Comparison of ENCODE assay signal across 21 mouse cellular contexts in genomic region chr16:43663978-43664579, GRCm38 (mm10). TPM values are rescaled to one million over a fixed set of nuclear protein-coding genes. Genes with fewer than 3 reads are reported as not detected.
A peak's percentile ranks its signal among the peaks of the same experiment; 100 is the strongest.
DNase-seq lines count a peak whose midpoint lies in the region; ATAC-seq and TF ChIP-seq lines count a peak whose summit lies in the region.
"Had no signal": no experiment of that assay in that cellular context is flagged by ENCODE, and none has a peak within 500 bp of the region (broad histone marks: within the 10 kb centered on the region; RNA-seq: fewer than 3 reads in every experiment).

TSS of gene Tigit (minus strand) at chr16:43664146.

- ATAC-seq in lung, postnatal 0 days: no peak
- ATAC-seq in common myeloid progenitor, adult 5-6 weeks (replicated peaks; ENCODE audit: low read depth, poor library complexity, severe bottlenecking): 0 out of 2 replicates have a peak, but pooled peaks have one; percentile 45
- ATAC-seq in midbrain, embryonic 13.5 days: no peak
- ATAC-seq: intestine, postnatal 0 days; Patski had no signal

- H3K9ac ChIP-seq in lung, postnatal 0 days (replicated peaks; ENCODE audit: low read depth): no peak within 1 kb of the TSS
- no peak within 1 kb of the TSS for H3K9ac ChIP-seq in midbrain, embryonic 13.5 days (replicated peaks)
- H3K9ac ChIP-seq: limb, embryonic 15.5 days; midbrain, embryonic 12.5 days; stomach, embryonic 15.5 days had no signal

- H3K4me1 ChIP-seq in lung, postnatal 0 days (ENCODE audit: insufficient read depth, low read depth, low read length): no peaks in the 10 kb centered on the region
- H3K4me1 ChIP-seq in midbrain, embryonic 13.5 days (replicated peaks): no peaks in the 10 kb centered on the region
- H3K4me1 ChIP-seq: limb, embryonic 15.5 days; stomach, embryonic 15.5 days had no signal

- H3K9me3 ChIP-seq in lung, postnatal 0 days (ENCODE audit: low read length): no peaks in the 10 kb centered on the region
- H3K9me3 ChIP-seq in midbrain, embryonic 13.5 days: no peaks in the 10 kb centered on the region
- H3K9me3 ChIP-seq: limb, embryonic 15.5 days; midbrain, embryonic 12.5 days; stomach, embryonic 15.5 days had no signal

- no peak for TF ChIP-seq EP300 in lung, postnatal 0 days (IDR thresholded peaks at IDR 0.05)

- H3K27ac ChIP-seq in lung, postnatal 0 days (ENCODE audit: low read length): no peak within 1 kb of the TSS
- H3K27ac ChIP-seq in midbrain, embryonic 13.5 days: no peak within 1 kb of the TSS
- H3K27ac ChIP-seq: left cerebral cortex, adult 2 months; limb, embryonic 15.5 days; midbrain, embryonic 12.5 days; stomach, embryonic 15.5 days had no signal

- no peak within 1 kb of the TSS for H3K4me3 ChIP-seq in lung, postnatal 0 days (ENCODE audit: low read depth, low read length)
- no peak within 1 kb of the TSS for H3K4me3 ChIP-seq in midbrain, embryonic 13.5 days (replicated peaks)
- H3K4me3 ChIP-seq: erythroblast, embryonic 14.5 days; left cerebral cortex, adult 2 months; limb, embryonic 15.5 days; midbrain, embryonic 12.5 days; stomach, embryonic 15.5 days had no signal

- no peaks in the 10 kb centered on the region for H3K36me3 ChIP-seq in lung, postnatal 0 days (ENCODE audit: insufficient read depth, low read length)
- no peaks in the 10 kb centered on the region for H3K36me3 ChIP-seq in midbrain, embryonic 13.5 days
- H3K36me3 ChIP-seq: limb, embryonic 15.5 days; midbrain, embryonic 12.5 days; stomach, embryonic 15.5 days had no signal

- 56% methylated on average over 7 of the region's 7 CpGs for WGBS in lung, postnatal 0 days
- 81% methylated on average over 7 of the region's 7 CpGs for WGBS in midbrain, embryonic 13.5 days

- TF ChIP-seq CTCF in lung, postnatal 0 days (IDR thresholded peaks at IDR 0.05): no peak

- no peak within 1 kb of the TSS for H3K4me2 ChIP-seq in lung, postnatal 0 days (replicated peaks; ENCODE audit: low read depth, low read length)
- H3K4me2 ChIP-seq in midbrain, embryonic 13.5 days (replicated peaks): no peak within 1 kb of the TSS
- H3K4me2 ChIP-seq: limb, embryonic 15.5 days; midbrain, embryonic 12.5 days; stomach, embryonic 15.5 days had no signal

- peak; percentile 12 for DNase-seq in lung, postnatal 0 days (ENCODE audit: low spot score)
- no peak for DNase-seq in lung, adult 18-20 months
- DNase-seq in CD8-positive naive resting alpha-beta T cell, adult 2 months (ENCODE audit: low read depth in 2 of 2, low spot score in 2 of 2): peak; percentile 52 to 66
- DNase-seq in thymus, postnatal 14 days: peak; percentile 26
- no peak for DNase-seq in ovary, postnatal 10 days (ENCODE audit: low spot score)
- DNase-seq: cerebellum, adult 11-12 months; embryo, embryonic 11 days; kidney, postnatal 25 days; right cerebral cortex, postnatal 25 days had no signal

- no peaks in the 10 kb centered on the region for H3K27me3 ChIP-seq in lung, postnatal 0 days (replicated peaks; ENCODE audit: insufficient read depth, low read length)
- H3K27me3 ChIP-seq in midbrain, embryonic 13.5 days: no peaks in the 10 kb centered on the region
- H3K27me3 ChIP-seq: limb, embryonic 15.5 days; midbrain, embryonic 12.5 days; Patski; stomach, embryonic 15.5 days had no signal

RNA-seq across cellular contexts. Expression of gene Tigit, which starts in this region (rescaled TPM):
- not detected in 2 replicates for polyA plus RNA-seq in lung, postnatal 0 days (2015; fragmentation: Nextera tagmentation; extraction: Ambion mirVana)
- not detected in 2 replicates for total RNA-seq in common myeloid progenitor, adult 5-6 weeks (2017)
- not detected in 2 replicates for polyA plus RNA-seq in midbrain, embryonic 13.5 days (2015; fragmentation: Nextera tagmentation; extraction: Ambion mirVana)
- total RNA-seq: granulocyte monocyte progenitor cell, adult 5-6 weeks; heart, postnatal 25 days; left cerebral cortex, adult 2 months had no signal
- polyA plus RNA-seq: erythroblast, embryonic 14.5 days; intestine, postnatal 0 days; limb, embryonic 15.5 days; lung, embryonic 16.5 days; Patski; stomach, embryonic 15.5 days had no signal

Comparison
In these comparisons a context has a peak if more than half of its experiments do, and no peak if none do; other contexts are left out.
1. Peak in DNase-seq in lung, postnatal 0 days; RNA of the gene not detected or under 1 TPM.
2. Peak in ATAC-seq in common myeloid progenitor, adult 5-6 weeks; RNA of the gene not detected or under 1 TPM.
3. DNase-seq: peak in CD8-positive naive resting alpha-beta T cell, adult 2 months (2 of 2) and thymus, postnatal 14 days (single experiment); none in lung, adult 18-20 months (0 of 2) and ovary, postnatal 10 days (single experiment).